Mouse (Mus musculus): ENCODE data around the gene Itpr3. TPM values are rescaled to one million over a fixed set of nuclear protein-coding genes. Genes with fewer than 3 reads are reported as not detected.

The Itpr3 gene
- polyA plus RNA-seq, 1 experiment from 2014 or later, result 5.8 TPM

DNA sequence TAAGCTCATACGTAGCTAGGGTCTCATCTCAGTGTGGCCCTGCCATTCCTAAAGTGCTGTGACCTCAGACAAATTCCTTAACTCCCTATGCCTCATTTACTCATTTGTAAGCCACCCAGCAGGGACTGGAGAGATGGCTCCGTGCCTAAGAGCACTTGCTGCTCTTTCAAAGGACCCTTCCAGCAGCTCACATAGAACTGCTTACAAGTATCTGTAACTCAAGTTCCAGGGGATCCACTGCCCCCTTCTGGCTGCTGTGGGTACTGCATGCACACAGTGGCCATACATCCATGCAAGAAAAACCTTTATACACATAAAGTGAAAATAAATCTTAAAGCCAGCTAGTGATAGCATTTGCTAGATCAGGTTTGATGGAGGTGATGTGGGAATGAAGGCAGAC is 28.6 kb downstream of the Itpr3 start:
- DNase-seq, result peak; percentile 76
- Histone ChIP-seq H3K9me3 (ENCODE audit: low read depth, low read length) (no peaks in the 10 kb centered on the region), H3K9ac (no peak overlapping the region), H3K27ac (ENCODE audit: low read depth) (no peak overlapping the region), H3K4me3 (ENCODE audit: low read depth, low read length) (no peak overlapping the region), H3K36me3 (ENCODE audit: insufficient read depth) (no peaks in the 10 kb centered on the region; the same call in 1 of the 2 replicates), H3K4me2 (no peak overlapping the region), H3K27me3 (ENCODE audit: insufficient read depth, low read length) (no peaks in the 10 kb centered on the region), H3K4me1 (ENCODE audit: insufficient read depth) (no peaks in the 10 kb centered on the region)
- WGBS, result 76% methylated on average over 2 of the region's 2 CpGs
- ATAC-seq (ENCODE audit: insufficient read depth), result no peak
- peak; percentile 82 for TF ChIP-seq CTCF (IDR thresholded peaks at IDR 0.05; ENCODE audit: low read depth)

DNA sequence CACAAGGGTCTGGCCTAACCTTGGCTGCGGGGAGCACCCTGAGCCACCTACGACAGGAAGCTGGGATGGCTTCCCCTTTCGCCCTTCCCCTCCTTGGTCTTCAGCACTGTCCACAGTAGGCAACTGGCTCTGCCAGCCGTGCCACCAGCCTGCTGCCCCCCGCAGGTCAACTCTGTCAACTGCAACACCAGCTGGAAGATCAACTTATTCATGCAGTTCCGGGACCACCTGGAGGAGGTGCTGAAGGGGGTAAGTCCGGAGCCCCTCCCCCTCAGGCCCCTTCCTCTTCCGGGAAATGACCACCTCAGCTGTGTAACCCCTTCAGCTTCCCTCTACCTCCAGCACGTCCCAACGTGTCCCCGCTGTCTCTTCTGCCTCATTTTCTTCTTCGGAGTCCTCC is 30.3 kb downstream of the Itpr3 start:
- no peak overlapping the region for H3K9ac ChIP-seq

DNA sequence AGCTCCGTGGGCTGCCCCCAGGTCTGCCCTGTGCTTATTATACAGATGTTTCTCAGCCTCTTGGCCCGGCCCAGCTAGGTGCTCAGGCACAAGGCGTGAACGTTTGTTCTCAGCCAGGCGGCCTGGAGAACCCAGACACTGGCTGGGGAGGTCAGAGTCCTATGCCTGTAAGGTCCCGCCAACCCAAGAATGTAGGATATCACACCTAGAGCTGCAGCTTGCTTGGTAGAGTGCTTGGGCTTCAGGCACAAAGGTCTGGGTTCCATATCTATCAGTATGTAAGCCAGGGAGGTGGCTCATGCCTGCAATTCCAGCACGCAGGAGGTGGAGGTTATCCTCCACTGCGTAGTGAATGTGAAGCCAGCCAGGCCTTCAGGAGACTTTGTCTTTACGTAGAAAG is 33.0 kb downstream of the Itpr3 start:
- H3K4me1 ChIP-seq (ENCODE audit: insufficient read depth), result no peaks in the 10 kb centered on the region
- H3K4me3 ChIP-seq (ENCODE audit: low read depth, low read length), result no peak overlapping the region
- 69% methylated on average over 9 of the region's 9 CpGs for WGBS
- H3K4me2 ChIP-seq, result no peak overlapping the region
- ATAC-seq (ENCODE audit: insufficient read depth) (no peak), DNase-seq (no peak)
- no peak for TF ChIP-seq CTCF (IDR thresholded peaks at IDR 0.05; ENCODE audit: low read depth)
- H3K27me3 ChIP-seq (ENCODE audit: insufficient read depth, low read length), result no peaks in the 10 kb centered on the region
- H3K36me3 ChIP-seq (ENCODE audit: insufficient read depth), result peaks cover 4% of the 10 kb centered on the region; the same call in 1 of the 2 replicates
- no peak overlapping the region for H3K9ac ChIP-seq
- no peaks in the 10 kb centered on the region for H3K9me3 ChIP-seq (ENCODE audit: low read depth, low read length)
- H3K27ac ChIP-seq (ENCODE audit: low read depth), result no peak overlapping the region

More for the DNA sequence above, 30.3 kb downstream of the Itpr3 start:
- ATAC-seq (ENCODE audit: insufficient read depth), result no peak
- Histone ChIP-seq H3K27me3 (ENCODE audit: insufficient read depth, low read length) (no peaks in the 10 kb centered on the region), H3K4me1 (ENCODE audit: insufficient read depth) (no peaks in the 10 kb centered on the region), H3K27ac (ENCODE audit: low read depth) (no peak overlapping the region), H3K4me3 (ENCODE audit: low read depth, low read length) (no peak overlapping the region), H3K4me2 (no peak overlapping the region), H3K9me3 (ENCODE audit: low read depth, low read length) (no peaks in the 10 kb centered on the region), H3K36me3 (ENCODE audit: insufficient read depth) (peaks cover 4% of the 10 kb centered on the region; the same call in 1 of the 2 replicates)
- TF ChIP-seq CTCF (IDR thresholded peaks at IDR 0.05; ENCODE audit: low read depth), result peak; percentile 66
- WGBS, result 35% methylated on average over 12 of the region's 12 CpGs
- DNase-seq, result peak; percentile 54

DNA sequence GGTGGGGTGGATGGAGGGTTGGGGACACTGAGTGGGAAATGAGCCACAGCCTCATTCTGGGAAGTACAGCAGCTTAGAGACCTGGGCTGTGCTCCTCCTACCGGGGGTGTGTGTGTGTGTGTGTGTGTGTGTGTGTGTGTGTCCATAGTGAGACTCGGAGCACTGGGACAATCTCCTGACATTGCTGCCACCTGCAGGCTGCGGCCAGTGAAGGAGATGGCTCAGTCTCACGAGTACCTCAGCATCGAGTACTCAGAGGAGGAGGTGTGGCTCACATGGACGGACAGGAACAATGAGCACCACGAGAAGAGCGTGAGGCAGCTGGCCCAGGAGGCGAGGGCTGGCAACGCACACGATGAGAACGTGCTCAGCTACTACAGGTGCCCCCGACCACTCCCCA is 38.6 kb downstream of the Itpr3 start:
- Histone ChIP-seq H3K9ac (no peak overlapping the region), H3K4me3 (ENCODE audit: low read depth, low read length) (no peak overlapping the region), H3K9me3 (ENCODE audit: low read depth, low read length) (no peaks in the 10 kb centered on the region), H3K27me3 (ENCODE audit: insufficient read depth, low read length) (no peaks in the 10 kb centered on the region), H3K27ac (ENCODE audit: low read depth) (no peak overlapping the region), H3K4me2 (no peak overlapping the region), H3K36me3 (ENCODE audit: insufficient read depth) (peaks cover 4% of the 10 kb centered on the region; the same call in 1 of the 2 replicates), H3K4me1 (ENCODE audit: insufficient read depth) (no peaks in the 10 kb centered on the region)
- 29% methylated on average over 13 of the region's 13 CpGs for WGBS
- peak; percentile 63 for TF ChIP-seq CTCF (IDR thresholded peaks at IDR 0.05; ENCODE audit: low read depth)
- peak; percentile 41; the same call in 1 of the 2 replicates for ATAC-seq (ENCODE audit: insufficient read depth)
- peak; percentile 65 for DNase-seq

DNA sequence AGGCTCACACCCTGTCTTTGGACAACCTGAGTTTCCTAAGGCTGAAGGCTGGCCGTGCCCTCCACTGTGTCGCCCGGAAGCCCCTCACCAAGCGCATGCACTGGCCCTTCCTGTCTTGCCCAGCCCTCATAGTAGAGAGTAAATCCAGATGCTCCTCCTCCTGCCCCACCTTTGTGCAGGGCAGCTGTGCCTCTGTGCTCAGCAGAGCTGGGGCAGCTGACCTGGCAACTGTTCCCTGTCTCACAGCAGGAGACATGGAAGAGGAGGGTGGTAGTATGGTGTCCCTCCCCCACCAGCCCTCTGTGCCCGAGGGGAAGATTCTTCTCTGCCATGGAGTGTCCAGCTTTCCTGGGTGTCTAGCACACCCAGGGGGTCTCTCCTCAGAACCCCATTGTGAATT is 44.6 kb downstream of the Itpr3 start:
- TF ChIP-seq CTCF (IDR thresholded peaks at IDR 0.05; ENCODE audit: low read depth), result no peak
- Histone ChIP-seq H3K27me3 (ENCODE audit: insufficient read depth, low read length) (no peaks in the 10 kb centered on the region), H3K27ac (ENCODE audit: low read depth) (no peak overlapping the region), H3K9ac (no peak overlapping the region), H3K9me3 (ENCODE audit: low read depth, low read length) (no peaks in the 10 kb centered on the region), H3K36me3 (ENCODE audit: insufficient read depth) (no peaks in the 10 kb centered on the region), H3K4me3 (ENCODE audit: low read depth, low read length) (no peak overlapping the region), H3K4me2 (no peak overlapping the region), H3K4me1 (ENCODE audit: insufficient read depth) (no peaks in the 10 kb centered on the region)
- no peak for ATAC-seq (ENCODE audit: insufficient read depth)
- no peak for DNase-seq
- WGBS, result 65% methylated on average over 5 of the region's 5 CpGs

DNA sequence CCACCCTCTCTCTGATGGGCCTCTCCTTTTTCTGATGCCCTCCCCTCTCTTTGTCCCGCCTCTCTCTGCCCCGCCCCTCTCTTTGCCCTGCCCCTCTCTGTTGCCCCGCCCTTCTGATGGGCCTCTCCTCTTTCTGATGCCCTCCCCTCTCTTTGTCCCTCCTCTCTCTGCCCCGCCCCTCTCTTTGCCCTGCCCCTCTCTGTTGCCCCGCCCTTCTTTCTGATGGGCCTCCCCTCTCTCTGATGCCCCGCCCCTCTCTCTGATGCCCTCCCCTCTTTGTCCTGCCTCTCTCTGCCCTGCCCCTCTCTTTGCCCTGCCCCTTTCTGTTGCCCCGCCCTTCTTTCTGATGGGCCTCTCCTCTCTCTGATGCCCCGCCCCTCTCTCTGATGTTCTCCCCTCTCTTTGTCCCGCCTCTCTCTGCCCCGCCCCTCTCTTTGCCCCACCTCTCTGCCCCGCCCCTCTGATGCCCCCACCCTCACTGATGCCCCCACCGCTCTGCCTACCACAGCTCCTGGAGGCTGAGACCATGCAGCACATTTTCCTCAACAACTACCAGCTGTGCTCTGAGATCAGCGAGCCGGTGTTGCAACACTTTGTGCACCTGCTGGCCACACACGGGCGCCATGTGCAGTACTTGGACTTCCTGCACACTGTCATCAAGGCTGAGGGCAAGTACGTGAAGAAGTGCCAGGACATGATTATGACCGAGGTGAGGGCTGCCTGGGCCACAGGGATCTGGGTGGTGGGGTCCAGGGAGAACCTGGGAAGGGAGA is 48.8 kb downstream of the Itpr3 start:
- Histone ChIP-seq H3K27ac (ENCODE audit: low read depth) (no peak overlapping the region), H3K9me3 (ENCODE audit: low read depth, low read length) (no peaks in the 10 kb centered on the region), H3K27me3 (ENCODE audit: insufficient read depth, low read length) (no peaks in the 10 kb centered on the region), H3K4me2 (no peak overlapping the region), H3K4me1 (ENCODE audit: insufficient read depth) (no peaks in the 10 kb centered on the region), H3K36me3 (ENCODE audit: insufficient read depth) (no peaks in the 10 kb centered on the region), H3K4me3 (ENCODE audit: low read depth, low read length) (no peak overlapping the region), H3K9ac (no peak overlapping the region)
- WGBS, result 70% methylated on average over 15 of the region's 18 CpGs
- DNase-seq (no peak), ATAC-seq (ENCODE audit: insufficient read depth) (no peak)
- no peak for TF ChIP-seq CTCF (IDR thresholded peaks at IDR 0.05; ENCODE audit: low read depth)

DNA sequence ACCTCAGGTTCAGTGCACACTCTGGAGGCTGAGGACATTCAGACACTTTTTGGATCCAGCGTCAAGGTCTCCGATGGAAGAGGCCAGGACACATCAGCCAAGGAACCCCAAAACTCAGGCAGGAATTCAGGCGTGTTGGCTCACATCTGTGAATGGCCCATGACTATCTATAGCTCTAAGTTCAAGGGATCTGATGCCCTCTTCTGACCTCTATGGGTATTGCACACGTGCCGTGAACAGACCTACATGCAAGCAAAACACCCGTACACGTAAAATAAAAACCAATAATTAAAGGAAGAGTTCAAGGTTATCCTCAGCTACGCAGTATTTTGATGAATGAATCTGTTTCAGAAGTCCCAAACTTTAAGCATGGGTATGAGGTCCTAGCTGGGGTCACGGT is 49.6 kb downstream of the Itpr3 start:
- Histone ChIP-seq H3K4me2 (no peak overlapping the region), H3K4me1 (ENCODE audit: insufficient read depth) (no peaks in the 10 kb centered on the region), H3K27me3 (ENCODE audit: insufficient read depth, low read length) (no peaks in the 10 kb centered on the region), H3K27ac (ENCODE audit: low read depth) (no peak overlapping the region), H3K9ac (no peak overlapping the region), H3K9me3 (ENCODE audit: low read depth, low read length) (no peaks in the 10 kb centered on the region), H3K36me3 (ENCODE audit: insufficient read depth) (no peaks in the 10 kb centered on the region), H3K4me3 (ENCODE audit: low read depth, low read length) (no peak overlapping the region)
- DNase-seq, result peak; percentile 67
- 82% methylated on average over 9 of the region's 9 CpGs for WGBS
- TF ChIP-seq CTCF (IDR thresholded peaks at IDR 0.05; ENCODE audit: low read depth), result peak; percentile 54
- ATAC-seq (ENCODE audit: insufficient read depth), result no peak

Measured in lung, embryonic 14.5 days (tissue).